ENCODE assay signal across 9 mouse cellular contexts in the genomic region with DNA sequence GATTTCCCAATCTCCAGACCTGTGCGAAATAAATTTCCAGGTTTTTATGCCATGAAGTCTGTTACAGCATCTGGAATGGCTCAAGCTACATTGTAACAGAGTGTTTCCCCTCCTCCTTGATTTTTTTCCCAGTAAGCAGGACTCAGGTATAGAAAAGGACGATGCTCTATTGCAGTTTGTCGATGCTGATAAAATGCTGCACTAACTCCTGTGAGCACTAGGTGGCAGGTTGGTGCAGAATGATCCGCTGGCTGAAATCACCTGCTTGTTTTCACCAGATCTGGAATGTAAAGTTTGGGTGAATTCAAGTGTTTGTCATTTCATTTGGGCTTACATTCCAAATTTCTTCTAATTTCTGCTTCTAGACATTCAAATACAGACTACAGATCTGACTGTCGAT. TPM values are rescaled to one million over a fixed set of nuclear protein-coding genes. Genes with fewer than 3 reads are reported as not detected.
DNase-seq lines count a peak whose midpoint lies in the region; ATAC-seq and TF ChIP-seq lines count a peak whose summit lies in the region.
"Had no signal": no experiment of that assay in that cellular context is flagged by ENCODE, and none has a peak within 500 bp of the region (broad histone marks: within the 10 kb centered on the region; RNA-seq: fewer than 3 reads in every experiment).

No protein-coding gene starts in this region.

- WGBS in liver, adult 2 months = 5% methylated on average over 5 of the region's 5 CpGs
- 7% methylated on average over 5 of the region's 5 CpGs for WGBS in liver, embryonic 11.5 days
- WGBS in lung, adult 2 months = 8% methylated on average over 5 of the region's 5 CpGs

- H3K9ac ChIP-seq in liver, adult 2 months (ENCODE audit: low read depth, low read length) = no peak overlapping the region
- no peak overlapping the region for H3K9ac ChIP-seq in liver, embryonic 11.5 days (ENCODE audit: low read depth, low read length)
- H3K9ac ChIP-seq: heart, embryonic 15.5 days had no signal

- no peak for TF ChIP-seq POLR2A in liver, adult 2 months (IDR thresholded peaks at IDR 0.05; ENCODE audit: extremely low read depth, insufficient read depth, low read length)
- no peak for TF ChIP-seq POLR2A in lung, adult 2 months (IDR thresholded peaks at IDR 0.05; ENCODE audit: borderline replicate concordance, extremely low read depth, low read depth, low read length)

- DNase-seq in cerebellum, adult 8-10 months = no peak
- peak; percentile 24 for DNase-seq in liver, adult 2 months (ENCODE audit: extremely low read depth, low read depth, low spot score)
- no peak for DNase-seq in liver, embryonic 11.5 days (ENCODE audit: low spot score)
- DNase-seq in c-Kit-positive CD71-negative TER-119-negative erythroid progenitor cells, embryonic 14.5 days (ENCODE audit: low read depth) = peak; percentile 26
- no peak for DNase-seq in lung, adult 2 months
- DNase-seq in right cerebral cortex, postnatal 14 days = peak; percentile 40

- H3K4me2 ChIP-seq in liver, embryonic 11.5 days = no peak overlapping the region
- H3K4me2 ChIP-seq: heart, embryonic 15.5 days had no signal

- ATAC-seq in cerebellum, adult (ENCODE audit: insufficient number of reproducible peaks, low FRiP score, low TSS enrichment) = peak; percentile 58; the same call in 1 of the 2 replicates
- ATAC-seq in liver, embryonic 11.5 days (replicated peaks; ENCODE audit: low FRiP score) = no peak
- ATAC-seq in granulocyte monocyte progenitor cell, adult 5-6 weeks (replicated peaks; ENCODE audit: poor library complexity, severe bottlenecking) = peak; percentile 90

- no peaks in the 10 kb centered on the region for H3K4me1 ChIP-seq in liver, adult 2 months (ENCODE audit: control insufficient read depth, insufficient read depth, low read length)
- no peaks in the 10 kb centered on the region for H3K4me1 ChIP-seq in liver, embryonic 11.5 days (replicated peaks; ENCODE audit: control insufficient read depth, insufficient read depth, low read length)
- no peaks in the 10 kb centered on the region for H3K4me1 ChIP-seq in lung, adult 2 months (ENCODE audit: control insufficient read depth, insufficient read depth, low read length)
- H3K4me1 ChIP-seq: heart, embryonic 15.5 days had no signal

- no peak overlapping the region for H3K27ac ChIP-seq in liver, adult 2 months (replicated peaks; ENCODE audit: insufficient read depth, low read depth, low read length)
- no peak overlapping the region for H3K27ac ChIP-seq in liver, embryonic 11.5 days (ENCODE audit: low read depth, low read length)
- H3K27ac ChIP-seq: heart, embryonic 15.5 days had no signal

- H3K36me3 ChIP-seq in liver, adult 2 months (ENCODE audit: control insufficient read depth, insufficient read depth, low read length) = no peaks in the 10 kb centered on the region
- no peaks in the 10 kb centered on the region for H3K36me3 ChIP-seq in liver, embryonic 11.5 days (ENCODE audit: control insufficient read depth, insufficient read depth, low read length)
- H3K36me3 ChIP-seq: heart, embryonic 15.5 days had no signal

- peak; percentile 71; the same call in 1 of the 2 replicates for TF ChIP-seq CTCF in liver, adult 2 months (IDR thresholded peaks at IDR 0.05; ENCODE audit: low read depth, low read length)
- peak; percentile 73 for TF ChIP-seq CTCF in lung, adult 2 months (IDR thresholded peaks at IDR 0.05; ENCODE audit: insufficient read depth, low read length)

- no peak overlapping the region for H3K4me3 ChIP-seq in liver, adult 2 months (ENCODE audit: insufficient read depth, low read depth, low read length)
- H3K4me3 ChIP-seq in liver, embryonic 11.5 days (ENCODE audit: low read depth, low read length) = no peak overlapping the region
- H3K4me3 ChIP-seq in lung, adult 2 months (replicated peaks; ENCODE audit: extremely low read depth, low read depth, low read length) = no peak overlapping the region
- H3K4me3 ChIP-seq: heart, embryonic 15.5 days had no signal

- no peaks in the 10 kb centered on the region for H3K27me3 ChIP-seq in liver, adult 2 months (ENCODE audit: control insufficient read depth, insufficient read depth, low read length)
- H3K27me3 ChIP-seq in liver, embryonic 11.5 days (replicated peaks; ENCODE audit: control insufficient read depth, insufficient read depth, low read length) = no peaks in the 10 kb centered on the region
- H3K27me3 ChIP-seq: heart, embryonic 15.5 days had no signal

- H3K79me2 ChIP-seq in liver, adult 2 months (ENCODE audit: control insufficient read depth, insufficient read depth, low read length) = no peaks in the 10 kb centered on the region

- no peaks in the 10 kb centered on the region for H3K9me3 ChIP-seq in liver, embryonic 11.5 days (ENCODE audit: control insufficient read depth, low read length)
- H3K9me3 ChIP-seq: heart, embryonic 15.5 days had no signal

RNA-seq across cellular contexts. Expression of gene Slc17a5, which starts 9.0 kb away (rescaled TPM):
- 16.4 and 17.0 TPM in 2 replicates for total RNA-seq in liver, adult 2 months (2014; rRNA removed)
- 10.9 and 12.1 TPM in 2 replicates for polyA plus RNA-seq in liver, adult 2 months (2012; rRNA removed)
- polyA plus RNA-seq in liver, embryonic 11.5 days (2014; fragmentation: Nextera tagmentation; extraction: Ambion mirVana) = 7.9 and 8.5 TPM in 2 replicates
- 5.5 and 11.3 TPM in 2 replicates for total RNA-seq in granulocyte monocyte progenitor cell, adult 5-6 weeks (2014; fragmentation: Nextera tagmentation)
- total RNA-seq in granulocyte monocyte progenitor cell, adult 5-6 weeks (2017) = 8.9 and 11.5 TPM in 2 replicates
- polyA plus RNA-seq in lung, adult 2 months (2012; rRNA removed) = 11.4 and 12.4 TPM in 2 replicates

RNA-seq across cellular contexts. Expression of gene Cd109, which starts 18.5 kb away (rescaled TPM):
- total RNA-seq in liver, adult 2 months (2014; rRNA removed) = not detected in 2 replicates
- not detected in 2 replicates for polyA plus RNA-seq in liver, adult 2 months (2012; rRNA removed)
- polyA plus RNA-seq in liver, embryonic 11.5 days (2014; fragmentation: Nextera tagmentation; extraction: Ambion mirVana) = 0.82 and 1.2 TPM in 2 replicates
- not detected in 2 replicates for total RNA-seq in granulocyte monocyte progenitor cell, adult 5-6 weeks (2014; fragmentation: Nextera tagmentation)
- not detected in 2 replicates for total RNA-seq in granulocyte monocyte progenitor cell, adult 5-6 weeks (2017)
- polyA plus RNA-seq in lung, adult 2 months (2012; rRNA removed) = 0.42 and 1.6 TPM in 2 replicates

Comparison
In these comparisons a context has a peak if more than half of its experiments do, and no peak if none do; other contexts are left out.
1. DNase-seq: peak in liver, adult 2 months (single experiment), c-Kit-positive CD71-negative TER-119-negative erythroid progenitor cells, embryonic 14.5 days (single experiment) and right cerebral cortex, postnatal 14 days (single experiment); none in cerebellum, adult 8-10 months (single experiment), liver, embryonic 11.5 days (single experiment) and lung, adult 2 months (single experiment).